Mouse (Mus musculus): ENCODE data around the gene Pik3c2b.

DNA sequence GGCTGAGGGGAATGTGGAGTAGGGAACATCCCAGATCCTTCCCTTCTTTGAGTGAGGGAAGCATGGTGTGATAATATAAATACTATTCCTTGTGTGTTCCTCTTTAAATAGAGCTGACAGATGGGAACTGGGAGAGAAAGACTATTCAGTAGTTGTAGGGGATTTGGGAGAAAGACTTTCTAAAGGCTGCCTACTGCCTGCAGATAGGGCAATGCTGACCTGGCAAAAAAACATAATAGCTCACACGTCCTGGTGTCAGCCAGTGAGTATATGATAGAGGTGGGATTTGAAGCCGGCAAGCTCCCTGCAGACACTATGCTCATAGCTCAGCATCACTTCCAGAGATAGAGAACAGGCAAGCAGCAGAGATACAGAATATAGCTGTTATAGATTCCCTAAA lies 3.2 kb downstream of the Pik3c2b start:
- TF ChIP-seq POLR2A (IDR thresholded peaks at IDR 0.05; ENCODE audit: borderline replicate concordance, insufficient read depth, low read length) (no peak), CTCF (IDR thresholded peaks at IDR 0.05; ENCODE audit: borderline replicate concordance, insufficient read depth, low read depth, low read length) (no peak)
